Mouse (Mus musculus): ENCODE measurements around the gene Ffar3.

- no peak for TF ChIP-seq POLR2A (IDR thresholded peaks at IDR 0.05; ENCODE audit: insufficient read depth, low read length)
- no peak for TF ChIP-seq CTCF (IDR thresholded peaks at IDR 0.05; ENCODE audit: low read depth, low read length)
These were observed 31.7 kb upstream of the Ffar3 start for GRCm38 (mm10) chr7:30887568-30888188.

Data from ES-Bruce4 (cell line).